Mouse (Mus musculus) lung, postnatal 14 days (tissue): ENCODE measurements around the gene Asic2.

Source experiments
- DNase-seq: peaks from one replicate; pipeline ENCODE4 v3.0.0; 2021

The Asic2 gene

DNA sequence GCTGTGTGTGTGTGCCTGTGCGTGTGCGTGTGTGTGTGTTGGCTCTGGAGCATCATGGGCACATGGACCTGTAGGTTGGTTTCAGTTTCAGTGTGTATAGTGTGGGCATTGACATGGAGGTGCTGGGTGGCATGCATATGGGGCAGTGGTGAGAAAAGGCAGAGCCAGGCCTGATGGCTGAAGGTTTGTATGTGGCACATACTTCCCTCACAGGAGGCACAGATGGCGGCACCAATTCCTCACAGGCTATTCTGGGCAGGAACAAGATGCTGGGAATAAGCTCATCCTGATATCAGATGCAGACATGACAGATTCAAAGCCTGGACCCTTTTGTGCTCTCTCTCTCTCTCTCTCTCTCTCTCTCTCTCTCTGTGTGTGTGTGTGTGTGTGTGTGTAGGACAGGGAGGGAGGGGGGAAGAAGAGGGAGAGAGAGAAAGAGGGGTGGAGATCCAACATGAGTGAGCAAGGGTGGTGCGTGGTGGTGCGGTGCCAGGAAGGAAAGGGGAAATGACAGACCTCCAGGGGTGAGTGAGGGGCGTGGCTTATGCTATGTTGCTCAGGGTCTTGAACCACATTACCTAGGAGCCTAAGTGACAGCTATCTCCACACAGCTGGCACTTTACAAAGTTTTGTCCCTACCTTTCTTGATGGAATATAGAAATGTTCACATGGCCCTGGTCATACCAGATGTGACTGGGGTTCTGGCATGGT is 1083.6 kb downstream of the Asic2 start:
- DNase-seq, result no peak

GRCm38 (mm10) chr11:80882229-80882810 is 1085.9 kb downstream of the Asic2 start:
- no peak for DNase-seq

- peak; percentile 24 for DNase-seq
Measured at GRCm38 (mm10) chr11:80878026-80878425, 1090.2 kb downstream of the Asic2 start.

DNA sequence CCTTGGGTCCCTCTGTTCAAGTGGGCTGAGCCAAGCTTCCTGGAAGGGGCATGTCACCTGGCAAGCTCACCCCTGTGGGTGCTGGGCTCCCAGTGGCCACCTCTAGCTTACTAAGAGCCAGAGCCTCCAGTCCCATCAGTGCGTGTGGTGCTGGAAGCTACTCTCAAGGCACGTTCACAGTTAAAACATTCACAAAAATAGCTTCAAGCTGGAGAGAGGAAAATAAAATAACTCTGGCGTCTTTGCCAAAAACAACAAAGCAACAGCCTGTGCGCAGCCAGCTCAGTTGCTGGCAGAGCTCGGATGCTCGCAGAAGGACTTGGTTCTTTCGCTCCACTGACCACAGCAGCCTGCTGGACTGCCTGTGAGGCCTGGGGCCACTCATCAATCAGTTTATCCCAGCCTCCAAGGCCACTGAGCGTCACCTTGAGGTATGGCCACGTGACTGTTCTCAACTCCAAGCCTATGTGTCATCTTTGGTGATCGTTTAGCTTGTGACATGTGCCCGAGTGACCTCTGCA is 1091.1 kb downstream of the Asic2 start:
- peak; percentile 37 for DNase-seq

- DNase-seq, result peak; percentile 84
Measured at GRCm38 (mm10) chr11:80872509-80873474, 1095.5 kb downstream of the Asic2 start.

GRCm38 (mm10) chr11:80868039-80868438 is 1100.2 kb downstream of the Asic2 start:
- no peak for DNase-seq

DNA sequence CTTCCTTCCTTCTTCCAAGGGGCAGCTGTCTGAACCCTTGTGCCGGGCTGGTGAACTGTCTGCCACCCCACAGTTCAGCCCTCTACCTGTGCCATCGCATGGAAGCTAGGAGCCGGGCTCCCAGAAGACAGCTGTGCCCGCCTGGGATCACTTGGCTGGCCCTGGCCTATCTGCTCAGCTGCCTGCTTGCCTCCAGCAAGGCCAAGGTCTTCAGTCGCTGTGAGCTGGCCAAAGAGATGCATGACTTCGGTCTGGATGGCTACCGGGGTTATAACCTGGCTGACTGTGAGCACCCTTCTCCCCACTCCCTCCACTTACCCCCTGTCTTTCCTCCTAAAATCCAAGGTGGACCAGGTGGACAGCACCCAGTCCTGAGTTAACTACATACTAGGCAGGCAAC is 1105.3 kb downstream of the Asic2 start:
- no peak for DNase-seq

DNA sequence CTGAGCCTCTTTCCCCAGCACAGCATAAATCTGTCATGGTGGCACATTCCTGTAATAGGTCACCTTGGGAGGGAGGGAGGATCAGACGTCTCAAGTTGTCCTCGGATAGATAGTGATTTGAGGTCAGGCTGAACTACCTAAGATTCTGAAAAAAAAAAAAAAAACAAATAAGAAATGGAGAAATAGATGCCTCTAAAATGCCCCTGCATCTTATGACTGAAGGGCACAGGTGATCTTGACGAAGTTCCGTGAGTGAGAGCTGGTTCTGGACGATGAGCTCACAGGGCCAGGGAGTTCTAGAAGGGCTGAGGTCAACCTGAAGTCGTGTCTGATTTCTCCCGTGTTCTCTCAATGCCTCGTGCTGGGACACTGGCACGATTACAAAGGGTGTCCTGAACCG is 1110.2 kb downstream of the Asic2 start, which contains the start of gene Spaca3:
Gene Spaca3, plus strand, starts transcription at position 301 of the 400 bp plus-strand sequence.
- DNase-seq, result no peak

GRCm38 (mm10) chr11:80856827-80857226 is 1111.4 kb downstream of the Asic2 start:
- no peak for DNase-seq

DNA sequence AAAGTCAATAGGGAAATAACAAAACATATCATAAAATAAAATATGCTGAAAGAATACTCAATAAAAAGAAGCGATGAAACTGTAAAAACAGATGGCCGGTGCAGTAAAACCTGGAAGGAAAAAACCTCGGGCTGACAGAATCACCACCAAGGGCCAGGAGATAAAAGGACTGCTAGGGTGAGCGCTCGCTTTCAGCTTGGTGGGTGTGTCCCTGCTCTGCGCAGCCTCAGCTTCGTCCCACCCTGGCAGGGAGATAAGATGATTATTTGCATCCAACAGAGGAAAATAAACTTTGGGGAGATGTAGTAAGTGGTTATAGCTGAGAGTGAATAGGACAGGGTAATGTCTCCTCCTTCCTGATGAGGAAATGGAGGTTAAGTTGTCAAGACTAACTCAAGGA is 1113.3 kb downstream of the Asic2 start:
- no peak for DNase-seq

- DNase-seq, result no peak
Measured at GRCm38 (mm10) chr11:80854430-80854829, 1113.8 kb downstream of the Asic2 start.

GRCm38 (mm10) chr11:80853014-80853413 is 1115.2 kb downstream of the Asic2 start:
- DNase-seq, result peak; percentile 25

DNA sequence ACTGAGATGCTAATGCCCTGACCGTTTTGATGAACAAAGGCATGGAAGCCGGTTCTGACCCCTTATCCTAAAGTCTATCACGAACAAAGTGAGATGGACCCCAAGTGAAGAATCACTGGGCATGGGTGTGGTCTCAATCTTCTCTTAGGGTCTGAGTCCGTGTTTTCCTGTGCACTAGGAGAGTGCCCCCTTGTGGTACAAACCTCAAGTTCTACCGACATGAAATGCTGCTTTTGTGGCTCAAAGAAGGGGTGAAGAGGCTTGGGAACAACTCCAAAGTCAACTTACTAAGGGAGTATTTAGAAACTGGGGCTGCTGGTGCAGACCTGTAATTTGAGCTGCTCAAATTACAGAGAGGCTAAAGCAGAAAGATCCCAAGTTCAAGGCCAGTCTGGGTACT is 1116.4 kb downstream of the Asic2 start:
- peak; percentile 51 for DNase-seq

GRCm38 (mm10) chr11:80848131-80848530 is 1120.1 kb downstream of the Asic2 start:
- DNase-seq, result no peak

GRCm38 (mm10) chr11:80846115-80846514 is 1122.1 kb downstream of the Asic2 start:
- DNase-seq, result no peak

DNA sequence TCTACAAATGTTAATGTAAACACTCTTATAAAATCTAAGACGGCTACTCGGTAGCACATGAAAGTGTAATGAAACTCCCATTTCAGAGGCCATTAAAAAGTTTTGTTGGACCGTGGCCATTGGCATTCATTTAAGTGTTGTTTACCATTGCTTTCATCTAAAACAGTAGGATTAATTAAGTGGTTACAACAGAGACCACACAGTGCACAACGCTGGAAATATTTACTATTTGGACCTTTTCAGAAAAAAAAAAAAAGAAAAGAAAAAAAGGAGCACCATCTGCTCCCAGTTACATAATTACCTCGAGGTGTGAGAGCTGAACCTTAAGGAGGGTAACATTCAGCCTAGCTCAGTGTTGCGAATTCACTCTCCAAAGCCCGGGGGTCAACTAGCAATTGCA is 1122.8 kb downstream of the Asic2 start:
- DNase-seq, result peak; percentile 20

GRCm38 (mm10) chr11:80843435-80843834 is 1124.8 kb downstream of the Asic2 start:
- no peak for DNase-seq

DNA sequence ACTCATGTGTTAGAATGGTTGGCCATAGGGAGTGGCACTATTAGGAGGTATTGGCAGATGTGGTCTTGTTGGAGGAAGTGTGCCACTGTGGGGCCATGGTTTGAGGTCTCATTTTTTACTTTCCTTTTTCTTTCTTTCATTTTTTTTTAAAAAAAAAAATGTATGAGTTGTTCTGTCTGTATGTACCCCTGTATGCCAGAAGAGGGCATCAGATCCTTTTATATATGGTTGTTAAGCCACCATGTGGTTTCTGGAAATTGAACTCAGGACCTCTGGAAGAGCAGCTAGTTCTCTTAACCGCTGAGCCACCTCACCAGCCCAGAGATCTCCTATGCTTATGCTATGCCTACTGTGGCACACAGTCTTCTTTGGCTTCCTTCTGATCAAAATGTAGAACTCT is 1129.5 kb downstream of the Asic2 start:
- DNase-seq, result no peak

DNA sequence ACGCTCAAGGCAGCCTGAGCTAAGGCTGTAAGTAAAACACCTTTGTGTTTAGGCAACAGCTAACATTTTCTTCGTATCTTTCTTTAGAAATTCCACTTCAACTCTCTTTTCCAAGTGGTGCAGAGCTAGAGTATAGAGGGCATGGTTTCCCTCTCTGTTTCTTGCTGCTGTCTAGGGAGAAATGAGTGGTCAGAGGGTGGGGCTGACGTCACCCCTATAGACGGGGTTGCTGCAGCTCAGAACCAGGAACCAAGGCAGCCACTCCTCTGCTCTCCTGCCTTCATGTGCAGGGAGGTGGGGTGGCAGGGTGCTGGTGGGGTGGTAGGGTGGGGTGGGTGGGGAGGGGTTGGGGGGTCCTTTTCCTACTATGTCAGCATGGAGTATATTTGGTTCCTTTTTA is 1132.4 kb downstream of the Asic2 start:
- DNase-seq, result no peak

DNA sequence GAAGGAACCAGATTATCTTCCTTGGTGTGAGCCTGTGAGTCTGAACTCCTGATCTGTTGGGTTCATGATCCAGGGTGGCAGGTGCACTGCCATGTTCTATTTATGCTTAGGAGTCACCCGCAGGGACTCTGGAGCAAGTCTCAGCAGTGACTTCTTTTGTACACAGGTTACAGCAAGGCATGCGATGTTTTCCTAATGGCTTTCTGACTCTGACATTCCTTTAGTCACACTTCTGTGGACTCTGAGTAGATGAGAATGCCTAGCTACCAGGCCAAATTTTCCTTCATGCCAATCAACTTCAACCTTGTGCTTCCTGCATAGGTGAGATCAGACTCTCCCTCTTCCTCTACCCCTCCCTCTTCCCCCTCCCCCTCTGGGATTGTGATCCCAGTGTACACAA is 1132.9 kb downstream of the Asic2 start:
- no peak for DNase-seq
